Mouse (Mus musculus) lung, embryonic 14.5 days (tissue): Measurements from ENCODE around the gene Cdk9. TPM values are rescaled to one million over a fixed set of nuclear protein-coding genes. Genes with fewer than 3 reads are reported as not detected.

Experiments
- ATAC-seq: fragments of 200-750 bp; cut with Nextera tagmentation; 2 replicates; pipeline ENCODE4 v1.8.0; 2017; ENCODE audit warnings: mild to moderate bottlenecking, moderate TSS enrichment, moderate library complexity; ENCODE audit not compliant: insufficient read depth
- DNase-seq: peaks from one replicate; pipeline ENCODE4 v3.0.0-alpha.2; 2015
- H3K27ac ChIP-seq: fragments of 300-500 bp; sonication (generic); 2 replicates; pipeline ENCODE4 v1.5.1; 2014; ENCODE audit warnings: low read depth, mild to moderate bottlenecking, moderate library complexity
- H3K27me3 ChIP-seq: fragments of 300-500 bp; sonication (generic); 2 replicates; pipeline ENCODE4 v1.6.1; 2014; ENCODE audit warnings: low read length, control low read depth; ENCODE audit not compliant: insufficient read depth
- H3K36me3 ChIP-seq: fragments of 300-500 bp; sonication (generic); 2 replicates; pipeline ENCODE4 v1.6.1; 2014; ENCODE audit warnings: control low read depth; ENCODE audit not compliant: insufficient read depth
- H3K4me1 ChIP-seq: fragments of 300-500 bp; sonication (generic); 2 replicates; pipeline ENCODE4 v1.6.1; 2014; ENCODE audit warnings: antibody characterized with exemption, control low read depth; ENCODE audit not compliant: insufficient read depth
- H3K4me2 ChIP-seq: fragments of 300-500 bp; sonication (generic); 2 replicates; pipeline ENCODE4 v1.6.1; 2014; ENCODE audit warnings: mild to moderate bottlenecking
- H3K4me3 ChIP-seq: fragments of 300-500 bp; sonication (generic); 2 replicates; pipeline ENCODE4 v1.5.1; 2014; ENCODE audit warnings: low read depth, low read length
- H3K9ac ChIP-seq: fragments of 300-500 bp; sonication (generic); 2 replicates; pipeline ENCODE4 v1.6.1; 2014
- H3K9me3 ChIP-seq: fragments of 300-500 bp; sonication (generic); 2 replicates; pipeline ENCODE4 v1.6.1; 2016; ENCODE audit warnings: low read depth, low read length, control low read depth
- CTCF ChIP-seq: IDR thresholded peaks from 2 replicates; pipeline ENCODE4 v1.5.1; 2016; ENCODE audit warnings: antibody characterized with exemption, low read depth
- WGBS: fragments of 180-500 bp; shearing (Covaris S2); extraction: QIAGEN DNeasy Blood & Tissue Kit; methylation state at CpG from one replicate; pipeline ENCODE4 v1.1.7; 2014; 5-methylcytosine and 5-hydroxymethylcytosine counted together
- polyA plus RNA-seq: library from polyadenylated mRNA; unstranded; fragments of >200 nt; fragmentation: Nextera tagmentation; extraction: Ambion mirVana; gene quantifications from 2 replicates; pipeline ENCODE4 v1.2.1, GENCODE M21; 2014

The Cdk9 gene
- polyA plus RNA-seq, 1 experiment from 2014 or later: 81.7 TPM

GRCm38 (mm10) chr2:32699680-32700079 lies 13.2 kb downstream of the Cdk9 start:
- peaks cover 20% of the 10 kb centered on the region for H3K36me3 ChIP-seq
- ATAC-seq (0 out of 2 replicates have a peak, but pooled peaks have one; percentile 32), DNase-seq (no peak)
- H3K4me3 ChIP-seq: no peak overlapping the region
- H3K4me2 ChIP-seq: no peak overlapping the region
- H3K9me3 ChIP-seq: no peaks in the 10 kb centered on the region
- TF ChIP-seq CTCF: no peak
- no peak overlapping the region; the same call in 1 of the 2 replicates for H3K9ac ChIP-seq
- WGBS: 74% methylated on average over 6 of the region's 6 CpGs
- H3K27me3 ChIP-seq: no peaks in the 10 kb centered on the region
- H3K4me1 ChIP-seq: no peaks in the 10 kb centered on the region
- H3K27ac ChIP-seq: no peak overlapping the region

GRCm38 (mm10) chr2:32694691-32695090 lies 18.2 kb downstream of the Cdk9 start:
- 81% methylated on average over 12 of the region's 12 CpGs for WGBS
- no peak for ATAC-seq
- DNase-seq: no peak
- Histone ChIP-seq H3K27ac (peak overlapping the region; percentile 65; the same call in 1 of the 2 replicates), H3K9ac (peak overlapping the region; percentile 87), H3K9me3 (no peaks in the 10 kb centered on the region), H3K4me2 (peak overlapping the region; percentile 90), H3K4me1 (peaks cover 12% of the 10 kb centered on the region), H3K4me3 (peak overlapping the region; percentile 86), H3K27me3 (no peaks in the 10 kb centered on the region), H3K36me3 (0 out of 2 replicates have a peak, but pooled peaks cover 6% of the 10 kb centered on the region)
- no peak for TF ChIP-seq CTCF

GRCm38 (mm10) chr2:32693823-32694411 lies 19.0 kb downstream of the Cdk9 start:
- under 1% methylated on average over 51 of the region's 51 CpGs for WGBS
- H3K4me1 ChIP-seq: peaks cover 12% of the 10 kb centered on the region
- H3K9ac ChIP-seq: peak overlapping the region; percentile 87
- H3K4me3 ChIP-seq: peak overlapping the region; percentile 86
- H3K36me3 ChIP-seq: 0 out of 2 replicates have a peak, but pooled peaks cover 6% of the 10 kb centered on the region
- H3K4me2 ChIP-seq: peak overlapping the region; percentile 90
- ATAC-seq (peak; percentile 98), DNase-seq (peak; percentile 98)
- TF ChIP-seq CTCF: peak; percentile 85
- H3K9me3 ChIP-seq: no peaks in the 10 kb centered on the region
- H3K27ac ChIP-seq: peak overlapping the region; percentile 81
- H3K27me3 ChIP-seq: no peaks in the 10 kb centered on the region

DNA sequence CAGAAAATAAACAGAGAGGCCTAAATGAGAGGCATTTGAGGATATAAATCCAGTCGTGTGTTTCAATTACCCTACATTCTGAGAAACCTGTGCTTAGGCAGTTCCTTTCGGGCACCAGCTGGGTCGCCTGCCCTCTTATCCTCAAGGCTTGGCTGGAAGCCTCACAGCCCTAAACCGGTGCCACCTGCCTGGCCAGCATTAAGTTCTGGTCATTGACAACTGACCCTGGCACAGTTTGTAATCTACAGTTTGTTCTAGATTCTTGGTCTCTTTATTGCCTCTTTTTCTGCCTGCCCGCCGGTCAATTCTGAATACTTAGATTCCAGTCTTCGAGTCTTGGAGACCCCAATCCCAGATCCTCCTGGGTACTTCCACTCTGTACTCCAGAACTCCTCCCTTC lies 19.6 kb downstream of the Cdk9 start:
- peaks cover 12% of the 10 kb centered on the region for H3K4me1 ChIP-seq
- H3K36me3 ChIP-seq: 0 out of 2 replicates have a peak, but pooled peaks cover 9% of the 10 kb centered on the region
- TF ChIP-seq CTCF: no peak
- H3K4me3 ChIP-seq: peak overlapping the region; percentile 86
- H3K27me3 ChIP-seq: no peaks in the 10 kb centered on the region
- H3K9ac ChIP-seq: peak overlapping the region; percentile 87
- DNase-seq: no peak
- no peaks in the 10 kb centered on the region for H3K9me3 ChIP-seq
- peak overlapping the region; percentile 81 for H3K27ac ChIP-seq
- peak overlapping the region; percentile 90 for H3K4me2 ChIP-seq
- 15% methylated on average over 7 of the region's 7 CpGs for WGBS
- no peak for ATAC-seq

- 89% methylated on average over 14 of the region's 14 CpGs for WGBS
- peaks cover 12% of the 10 kb centered on the region for H3K4me1 ChIP-seq
- DNase-seq: no peak
- ATAC-seq: no peak
- no peak overlapping the region for H3K9ac ChIP-seq
- no peak for TF ChIP-seq CTCF
- peak overlapping the region; percentile 90 for H3K4me2 ChIP-seq
- peak overlapping the region; percentile 86; the same call in 1 of the 2 replicates for H3K4me3 ChIP-seq
- no peaks in the 10 kb centered on the region for H3K27me3 ChIP-seq
- H3K36me3 ChIP-seq: peaks cover 15% of the 10 kb centered on the region
- no peaks in the 10 kb centered on the region for H3K9me3 ChIP-seq
- no peak overlapping the region for H3K27ac ChIP-seq
Observed at GRCm38 (mm10) chr2:32692496-32692895, 20.4 kb downstream of the Cdk9 start.

- 65% methylated on average over 11 of the region's 11 CpGs for WGBS
- TF ChIP-seq CTCF: no peak
- ATAC-seq (no peak), DNase-seq (no peak)
- no peak overlapping the region for H3K4me3 ChIP-seq
- H3K27me3 ChIP-seq: no peaks in the 10 kb centered on the region
- no peak overlapping the region for H3K27ac ChIP-seq
- H3K4me1 ChIP-seq: peaks cover 12% of the 10 kb centered on the region
- no peak overlapping the region for H3K9ac ChIP-seq
- H3K36me3 ChIP-seq: peaks cover 29% of the 10 kb centered on the region
- H3K9me3 ChIP-seq: no peaks in the 10 kb centered on the region
- H3K4me2 ChIP-seq: no peak overlapping the region
Observed at GRCm38 (mm10) chr2:32691041-32691440, 21.8 kb downstream of the Cdk9 start.

GRCm38 (mm10) chr2:32689420-32689819 lies 23.5 kb downstream of the Cdk9 start:
- 21% methylated on average over 5 of the region's 5 CpGs for WGBS
- H3K27me3 ChIP-seq: no peaks in the 10 kb centered on the region
- peaks cover 46% of the 10 kb centered on the region for H3K36me3 ChIP-seq
- ATAC-seq (no peak), DNase-seq (peak; percentile 95)
- peaks cover 12% of the 10 kb centered on the region for H3K4me1 ChIP-seq
- no peak overlapping the region for H3K4me2 ChIP-seq
- H3K9me3 ChIP-seq: no peaks in the 10 kb centered on the region
- TF ChIP-seq CTCF: peak; percentile 100
- H3K9ac ChIP-seq: no peak overlapping the region
- no peak overlapping the region for H3K27ac ChIP-seq
- H3K4me3 ChIP-seq: no peak overlapping the region
